Mouse (Mus musculus) cerebellum, postnatal 36 days (tissue): ENCODE results near the gene Sp100.

Source experiments
- DNase-seq, 2 experiments: peaks; one replicate each; pipeline ENCODE4 v3.0.0; 2021 to 2022; ENCODE audit warnings: mixed read lengths in 2 of 2

The Sp100 gene

GRCm38 (mm10) chr1:85751494-85751893, 101.7 kb downstream of the Sp100 start:
- DNase-seq, result no peak

DNA sequence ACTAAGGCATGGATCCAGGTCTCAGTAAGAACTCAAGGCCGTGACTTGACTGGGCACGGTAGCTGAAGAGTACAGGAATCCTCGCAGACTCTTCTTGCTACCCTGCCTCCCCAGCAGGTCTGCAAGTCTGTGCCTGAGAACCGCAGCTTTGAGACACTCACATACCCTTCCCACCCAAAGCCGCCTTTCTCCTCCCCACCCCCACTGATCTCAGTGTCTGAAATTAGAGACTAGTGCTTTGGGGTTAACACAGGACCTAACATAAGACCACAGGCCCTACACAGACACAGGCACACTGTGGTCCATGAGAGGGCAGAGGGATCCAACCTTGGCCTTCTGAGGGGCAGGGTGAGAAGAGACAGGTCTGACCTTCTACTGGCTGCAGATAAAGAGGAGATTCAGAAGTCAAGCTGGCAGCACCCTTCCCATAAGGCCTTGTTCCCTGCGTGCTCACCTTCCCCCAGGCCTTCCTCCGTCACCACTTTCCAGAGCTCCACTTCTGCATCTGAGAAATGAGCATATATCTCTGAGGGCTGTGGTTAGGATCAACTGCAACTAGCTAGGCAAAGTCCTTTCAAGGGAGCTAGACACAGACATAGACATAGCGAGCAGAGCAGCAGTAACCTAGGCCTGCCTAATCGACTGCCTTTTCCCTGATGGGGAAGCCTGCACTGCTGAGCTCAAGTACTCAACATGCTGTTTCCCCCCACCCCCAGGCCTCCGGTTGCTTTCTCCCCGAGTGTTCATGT, 102.3 kb downstream of the Sp100 start:
- no peak for DNase-seq

GRCm38 (mm10) chr1:85757531-85758230, 107.9 kb downstream of the Sp100 start:
- DNase-seq, result no peak

- no peak for DNase-seq
Measured at GRCm38 (mm10) chr1:85758231-85758968, 108.6 kb downstream of the Sp100 start.

DNA sequence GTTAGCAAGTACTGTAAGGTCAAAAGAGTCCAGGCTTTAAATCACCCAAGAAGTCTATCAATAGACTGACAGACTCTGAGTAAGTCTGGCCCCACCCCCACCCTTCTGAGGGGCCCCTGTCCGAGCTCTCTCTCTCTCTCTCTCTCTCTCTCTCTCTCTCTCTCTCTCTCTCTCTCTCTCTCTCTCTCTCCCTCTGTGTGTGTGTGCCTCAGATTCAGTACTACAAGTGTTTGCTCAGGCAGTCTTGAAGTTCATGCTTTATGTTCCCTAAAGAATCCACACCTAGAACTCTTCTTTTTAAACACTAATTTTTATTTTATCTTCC, 109.1 kb downstream of the Sp100 start:
- no peak for DNase-seq
